Mouse (Mus musculus): ENCODE results near the gene Ncf4. TPM values are rescaled to one million over a fixed set of nuclear protein-coding genes. Genes with fewer than 3 reads are reported as not detected.

Ncf4 gene
- polyA plus RNA-seq, 2 experiments: 32.0 to 38.8 TPM

- Histone ChIP-seq H3K4me1 (replicated peaks; ENCODE audit: control insufficient read depth in 2 of 2, insufficient read depth in 2 of 2, low read length in 1 of 2) (peaks cover 0 to 3% of the 10 kb centered on the region in 2 experiments; a peak in 2 of 4 replicates), H3K36me3 (replicated peaks; ENCODE audit: control insufficient read depth, insufficient read depth, low read depth) (no peaks in the 10 kb centered on the region), H3K4me2 (ENCODE audit: low read depth) (no peak overlapping the region), H3K9ac (replicated peaks) (no peak overlapping the region), H3K4me3 (ENCODE audit: insufficient read depth in 1 of 2, low read depth in 2 of 2, low read length in 2 of 2) (no peak overlapping the region), H3K27ac (no peak overlapping the region), H3K27me3 (ENCODE audit: control insufficient read depth, insufficient read depth, low read length) (no peaks in the 10 kb centered on the region), H3K9me3 (ENCODE audit: control insufficient read depth, low read length) (no peaks in the 10 kb centered on the region)
- DNase-seq (ENCODE audit: low read depth in 3 of 3, low spot score in 3 of 3) (no peak), ATAC-seq (ENCODE audit: insufficient read depth) (no peak)
- TF ChIP-seq CTCF (IDR thresholded peaks at IDR 0.05; ENCODE audit: low read depth): 0 out of 2 replicates have a peak, but pooled peaks have one; percentile 23
- no peak for TF ChIP-seq EP300 (IDR thresholded peaks at IDR 0.05; ENCODE audit: low read depth)
- WGBS (ENCODE audit: insufficient replicate concordance): 41% methylated on average over 13 of the region's 13 CpGs
Observed at GRCm38 (mm10) chr15:78231346-78232331, 13.0 kb upstream of the Ncf4 start.

- ATAC-seq (ENCODE audit: insufficient read depth): no peak
- Histone ChIP-seq H3K9ac (replicated peaks) (no peak overlapping the region), H3K27me3 (ENCODE audit: control insufficient read depth, insufficient read depth, low read length) (no peaks in the 10 kb centered on the region), H3K27ac (no peak overlapping the region), H3K36me3 (replicated peaks; ENCODE audit: control insufficient read depth, insufficient read depth, low read depth) (no peaks in the 10 kb centered on the region), H3K4me3 (ENCODE audit: insufficient read depth in 1 of 2, low read depth in 2 of 2, low read length in 2 of 2) (no peak overlapping the region), H3K4me2 (ENCODE audit: low read depth) (no peak overlapping the region), H3K9me3 (ENCODE audit: control insufficient read depth, low read length) (no peaks in the 10 kb centered on the region), H3K4me1 (replicated peaks; ENCODE audit: control insufficient read depth in 2 of 2, insufficient read depth in 2 of 2, low read length in 1 of 2) (peaks cover 0 to 3% of the 10 kb centered on the region in 2 experiments; a peak in 2 of 4 replicates)
- no peak for DNase-seq (ENCODE audit: low read depth in 3 of 3, low spot score in 3 of 3)
- WGBS (ENCODE audit: insufficient replicate concordance): 46% methylated on average over 5 of the region's 5 CpGs
- TF ChIP-seq CTCF (IDR thresholded peaks at IDR 0.05; ENCODE audit: low read depth) (peak; percentile 35; the same call in 1 of the 2 replicates), EP300 (IDR thresholded peaks at IDR 0.05; ENCODE audit: low read depth) (no peak)
Observed at GRCm38 (mm10) chr15:78234823-78235509, 9.6 kb upstream of the Ncf4 start.

- Histone ChIP-seq H3K9ac (replicated peaks) (no peak overlapping the region), H3K4me3 (ENCODE audit: insufficient read depth in 1 of 2, low read depth in 2 of 2, low read length in 2 of 2) (no peak overlapping the region), H3K27me3 (ENCODE audit: control insufficient read depth, insufficient read depth, low read length) (no peaks in the 10 kb centered on the region), H3K9me3 (ENCODE audit: control insufficient read depth, low read length) (no peaks in the 10 kb centered on the region), H3K36me3 (replicated peaks; ENCODE audit: control insufficient read depth, insufficient read depth, low read depth) (no peaks in the 10 kb centered on the region), H3K4me2 (ENCODE audit: low read depth) (no peak overlapping the region), H3K4me1 (replicated peaks; ENCODE audit: control insufficient read depth in 2 of 2, insufficient read depth in 2 of 2, low read length in 1 of 2) (peaks cover 0 to 3% of the 10 kb centered on the region in 2 experiments; a peak in 2 of 4 replicates), H3K27ac (no peak overlapping the region)
- ATAC-seq (ENCODE audit: insufficient read depth) (no peak), DNase-seq (ENCODE audit: low read depth in 3 of 3, low spot score in 3 of 3) (peak; percentile 53 to 68 (median 63))
- TF ChIP-seq EP300 (IDR thresholded peaks at IDR 0.05; ENCODE audit: low read depth): no peak
- peak; percentile 97 for TF ChIP-seq CTCF (IDR thresholded peaks at IDR 0.05; ENCODE audit: low read depth)
- 20% methylated on average over 10 of the region's 10 CpGs for WGBS (ENCODE audit: insufficient replicate concordance)
Observed at GRCm38 (mm10) chr15:78239453-78239852, 5.1 kb upstream of the Ncf4 start.

GRCm38 (mm10) chr15:78239956-78240617 is 4.5 kb upstream of the Ncf4 start:
- peaks cover 0 to under 1% of the 10 kb centered on the region in 2 experiments; a peak in 1 of 4 replicates for H3K4me1 ChIP-seq (replicated peaks; ENCODE audit: control insufficient read depth in 2 of 2, insufficient read depth in 2 of 2, low read length in 1 of 2)
- H3K4me2 ChIP-seq (ENCODE audit: low read depth): no peak overlapping the region
- no peak overlapping the region for H3K9ac ChIP-seq (replicated peaks)
- WGBS (ENCODE audit: insufficient replicate concordance): 57% methylated on average over 14 of the region's 14 CpGs
- DNase-seq (ENCODE audit: low read depth in 3 of 3, low spot score in 3 of 3) (no peak), ATAC-seq (ENCODE audit: insufficient read depth) (no peak)
- no peaks in the 10 kb centered on the region for H3K9me3 ChIP-seq (ENCODE audit: control insufficient read depth, low read length)
- TF ChIP-seq CTCF (IDR thresholded peaks at IDR 0.05; ENCODE audit: low read depth): no peak
- TF ChIP-seq EP300 (IDR thresholded peaks at IDR 0.05; ENCODE audit: low read depth): no peak
- no peaks in the 10 kb centered on the region for H3K27me3 ChIP-seq (ENCODE audit: control insufficient read depth, insufficient read depth, low read length)
- H3K4me3 ChIP-seq (ENCODE audit: insufficient read depth in 1 of 2, low read depth in 2 of 2, low read length in 2 of 2): no peak overlapping the region
- no peaks in the 10 kb centered on the region for H3K36me3 ChIP-seq (replicated peaks; ENCODE audit: control insufficient read depth, insufficient read depth, low read depth)
- H3K27ac ChIP-seq: no peak overlapping the region

Data from liver, embryonic 14.5 days (tissue).